Mouse (Mus musculus) hindbrain, embryonic 11.5 days (tissue): ENCODE measurements around the gene Gcn1l1. TPM values are rescaled to one million over a fixed set of nuclear protein-coding genes. Genes with fewer than 3 reads are reported as not detected.

Experiments
- ATAC-seq: fragments of 200-750 bp; cut with Nextera tagmentation; 2 replicates; pipeline ENCODE4 v1.8.0; 2017; ENCODE audit warnings: mild to moderate bottlenecking, moderate TSS enrichment, moderate library complexity; ENCODE audit not compliant: low FRiP score
- DNase-seq: peaks from one replicate; pipeline ENCODE4 v3.0.0-alpha.2; 2015; ENCODE audit warnings: low spot score
- H3K27ac ChIP-seq: fragments of 300-500 bp; sonication (generic); 2 replicates; pipeline ENCODE4 v1.5.1; 2014; ENCODE audit warnings: mild to moderate bottlenecking, low read depth, low read length
- H3K27me3 ChIP-seq: fragments of 300-500 bp; sonication (generic); 2 replicates; pipeline ENCODE4 v1.6.1; 2014; ENCODE audit warnings: mild to moderate bottlenecking, low read length, moderate library complexity, mixed read lengths; ENCODE audit not compliant: control insufficient read depth, insufficient read depth
- H3K36me3 ChIP-seq: fragments of 300-500 bp; sonication (generic); 2 replicates; pipeline ENCODE4 v1.6.1; 2014; ENCODE audit warnings: mild to moderate bottlenecking, low read length, moderate library complexity, mixed read lengths; ENCODE audit not compliant: control insufficient read depth, insufficient read depth
- H3K4me1 ChIP-seq: fragments of 300-500 bp; sonication (generic); replicated peaks from 2 replicates; pipeline ENCODE4 v1.6.1; 2014; ENCODE audit warnings: low read length, mixed read lengths; ENCODE audit not compliant: control insufficient read depth, insufficient read depth
- H3K4me2 ChIP-seq: fragments of 300-500 bp; sonication (generic); replicated peaks from 2 replicates; pipeline ENCODE4 v1.6.1; 2014; ENCODE audit warnings: mild to moderate bottlenecking, low read depth, low read length
- H3K4me3 ChIP-seq: fragments of 300-500 bp; sonication (generic); 2 replicates; pipeline ENCODE4 v1.5.1; 2014; ENCODE audit warnings: low read depth, low read length
- H3K9ac ChIP-seq: fragments of 300-500 bp; sonication (generic); 2 replicates; pipeline ENCODE4 v1.6.1; 2014; ENCODE audit warnings: low read depth, low read length
- H3K9me3 ChIP-seq: fragments of 300-500 bp; sonication (generic); 2 replicates; pipeline ENCODE4 v1.6.1; 2016; ENCODE audit warnings: low read length; ENCODE audit not compliant: control insufficient read depth
- WGBS: fragments of 180-500 bp; shearing (Covaris S2); extraction: QIAGEN DNeasy Blood & Tissue Kit; methylation state at CpG from one replicate; pipeline ENCODE4 v1.1.7; 2014; 5-methylcytosine and 5-hydroxymethylcytosine counted together
- polyA plus RNA-seq: library from polyadenylated mRNA; unstranded; fragments of >200 nt; fragmentation: Nextera tagmentation; extraction: Ambion mirVana; gene quantifications from 2 replicates; pipeline ENCODE4 v1.2.1, GENCODE M21; 2014

Gcn1l1 gene
- polyA plus RNA-seq, 1 experiment from 2014 or later, result 39.4 TPM

DNA sequence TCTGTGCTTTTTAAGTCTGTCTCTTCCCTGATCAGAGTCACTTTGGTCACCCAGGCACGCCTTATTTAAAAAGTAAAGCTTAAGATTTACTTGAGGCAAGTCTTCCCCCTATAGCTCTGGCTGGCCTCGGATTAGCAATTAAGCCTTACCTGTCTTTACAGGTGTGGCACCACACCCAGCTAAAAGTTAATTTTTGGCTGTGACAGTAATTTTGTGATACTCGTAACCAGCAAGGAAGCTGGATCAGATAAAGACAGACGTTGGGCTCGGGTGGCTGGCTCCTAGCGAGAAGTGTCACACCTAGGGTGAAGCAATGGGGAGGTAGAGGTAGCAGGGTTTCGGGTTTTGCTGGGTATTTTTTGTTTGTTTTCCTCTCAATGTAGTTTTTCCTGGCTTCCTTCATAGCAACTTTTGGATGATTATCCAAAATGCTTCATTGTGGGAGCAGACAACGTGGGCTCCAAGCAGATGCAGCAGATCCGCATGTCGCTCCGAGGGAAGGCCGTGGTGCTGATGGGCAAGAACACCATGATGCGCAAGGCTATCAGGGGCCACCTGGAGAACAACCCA lies 4.6 kb upstream of the Gcn1l1 start:
- Histone ChIP-seq H3K27ac (no peak overlapping the region), H3K27me3 (no peaks in the 10 kb centered on the region), H3K36me3 (peaks cover 10% of the 10 kb centered on the region; the same call in 1 of the 2 replicates), H3K4me3 (peak overlapping the region; percentile 80), H3K4me2 (peak overlapping the region; percentile 68), H3K4me1 (peaks cover 4% of the 10 kb centered on the region; the same call in 1 of the 2 replicates), H3K9me3 (no peaks in the 10 kb centered on the region), H3K9ac (peak overlapping the region; percentile 86)
- DNase-seq (no peak), ATAC-seq (no peak)
- WGBS, result 41% methylated on average over 13 of the region's 13 CpGs

- Histone ChIP-seq H3K9ac (no peak overlapping the region), H3K4me1 (peaks cover 9% of the 10 kb centered on the region; the same call in 1 of the 2 replicates), H3K9me3 (no peaks in the 10 kb centered on the region), H3K27me3 (no peaks in the 10 kb centered on the region), H3K27ac (no peak overlapping the region), H3K36me3 (peaks cover 10% of the 10 kb centered on the region; the same call in 1 of the 2 replicates), H3K4me3 (no peak overlapping the region), H3K4me2 (no peak overlapping the region; the same call in 1 of the 2 replicates)
- ATAC-seq (no peak), DNase-seq (no peak)
- WGBS, result 47% methylated on average over 5 of the region's 5 CpGs
Observed at GRCm38 (mm10) chr5:115563771-115564585, 1.1 kb upstream of the Gcn1l1 start.

DNA sequence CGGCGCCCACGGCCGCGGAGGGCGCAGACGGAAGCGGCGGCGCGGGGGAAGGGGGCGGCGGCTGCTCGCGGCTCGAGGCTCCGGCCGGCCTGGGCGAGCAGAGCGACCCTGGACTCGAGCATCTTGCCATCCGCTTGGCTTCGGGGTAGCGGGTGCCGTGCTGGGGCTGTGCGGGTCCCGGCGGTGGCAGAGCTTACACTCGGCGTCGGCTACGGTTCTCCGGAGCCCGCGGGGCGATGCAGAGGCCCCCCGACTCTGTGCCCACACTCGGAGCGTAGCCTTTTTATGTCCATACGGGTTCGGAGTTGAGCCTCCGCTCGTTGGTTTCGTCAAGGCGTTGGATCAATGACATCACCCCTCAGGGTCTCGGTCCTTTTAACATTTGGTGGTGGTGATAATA lies 349 bp downstream of the Gcn1l1 start:
- DNase-seq, result peak; percentile 47
- WGBS, result under 1% methylated on average over 28 of the region's 46 CpGs

DNA sequence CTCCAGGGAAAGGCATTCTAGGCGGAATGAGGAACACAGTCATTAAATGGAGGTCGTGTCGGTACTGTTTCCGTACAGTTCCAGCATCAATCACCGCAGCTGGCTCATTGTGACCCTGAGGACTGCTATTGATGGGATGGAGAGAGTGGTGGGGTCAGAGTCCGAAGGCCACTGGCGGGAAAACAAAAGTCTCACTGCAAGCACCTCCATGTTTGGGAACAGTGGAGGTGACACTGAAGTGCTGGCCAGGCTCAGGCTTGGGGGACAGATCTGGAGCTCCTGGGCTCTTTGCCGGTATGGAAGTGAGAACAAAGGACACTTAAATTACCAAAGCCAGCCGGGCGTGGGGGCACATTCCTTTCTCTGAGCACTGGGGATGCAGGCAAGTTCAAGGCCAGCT lies 3.6 kb downstream of the Gcn1l1 start:
- DNase-seq, result no peak
- Histone ChIP-seq H3K4me3 (no peak overlapping the region), H3K9me3 (no peaks in the 10 kb centered on the region), H3K4me2 (no peak overlapping the region), H3K9ac (no peak overlapping the region), H3K27me3 (no peaks in the 10 kb centered on the region), H3K4me1 (0 out of 2 replicates have a peak, but pooled peaks cover 5% of the 10 kb centered on the region), H3K27ac (no peak overlapping the region), H3K36me3 (0 out of 2 replicates have a peak, but pooled peaks cover 4% of the 10 kb centered on the region)
- WGBS, result 61% methylated on average over 10 of the region's 10 CpGs
- no peak for ATAC-seq

More for the DNA sequence above, 349 bp downstream of the Gcn1l1 start:
- Histone ChIP-seq H3K27me3 (no peaks in the 10 kb centered on the region), H3K4me2 (peak overlapping the region; percentile 81), H3K4me1 (peaks cover 7% of the 10 kb centered on the region; the same call in 1 of the 2 replicates), H3K27ac (peak overlapping the region; percentile 77), H3K9ac (peak overlapping the region; percentile 94), H3K36me3 (peaks cover 10% of the 10 kb centered on the region; the same call in 1 of the 2 replicates), H3K9me3 (no peaks in the 10 kb centered on the region), H3K4me3 (peak overlapping the region; percentile 97)
- ATAC-seq, result peak; percentile 51; the same call in 1 of the 2 replicates

GRCm38 (mm10) chr5:115569308-115569707 lies 4.3 kb downstream of the Gcn1l1 start:
- WGBS, result 81% methylated on average over 11 of the region's 11 CpGs
- ATAC-seq (no peak), DNase-seq (no peak)
- no peak overlapping the region for H3K4me3 ChIP-seq
- 0 out of 2 replicates have a peak, but pooled peaks cover 5% of the 10 kb centered on the region for H3K4me1 ChIP-seq
- H3K36me3 ChIP-seq, result 0 out of 2 replicates have a peak, but pooled peaks cover 4% of the 10 kb centered on the region
- H3K4me2 ChIP-seq, result no peak overlapping the region
- no peak overlapping the region for H3K9ac ChIP-seq
- H3K9me3 ChIP-seq, result no peaks in the 10 kb centered on the region
- no peaks in the 10 kb centered on the region for H3K27me3 ChIP-seq
- H3K27ac ChIP-seq, result peak overlapping the region; percentile 17; the same call in 1 of the 2 replicates

DNA sequence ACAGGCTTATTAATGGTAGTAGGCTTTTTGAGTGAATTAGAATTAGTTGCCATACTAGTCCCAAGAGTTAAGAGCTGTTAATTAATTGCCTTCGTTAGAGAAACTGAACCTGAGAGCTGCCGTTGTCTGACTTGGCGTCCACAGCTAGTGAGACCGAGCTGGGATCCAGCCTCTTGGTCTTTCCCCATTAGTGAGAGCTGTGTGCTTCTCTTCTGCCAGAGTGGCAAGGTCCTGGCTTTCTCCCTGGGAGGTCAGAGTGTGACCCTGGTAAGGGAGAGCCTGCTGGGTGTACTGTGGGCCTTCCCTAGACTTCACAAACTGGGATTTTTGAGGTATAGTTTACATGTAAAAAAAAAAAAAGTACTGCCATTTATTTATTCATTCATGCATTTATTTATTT lies 4.7 kb downstream of the Gcn1l1 start:
- Histone ChIP-seq H3K4me2 (no peak overlapping the region), H3K4me1 (0 out of 2 replicates have a peak, but pooled peaks cover 5% of the 10 kb centered on the region), H3K36me3 (0 out of 2 replicates have a peak, but pooled peaks cover 4% of the 10 kb centered on the region), H3K4me3 (no peak overlapping the region), H3K9me3 (no peaks in the 10 kb centered on the region), H3K9ac (no peak overlapping the region), H3K27me3 (no peaks in the 10 kb centered on the region), H3K27ac (no peak overlapping the region)
- DNase-seq, result no peak
- 92% methylated on average over 4 of the region's 4 CpGs for WGBS
- ATAC-seq, result no peak

DNA sequence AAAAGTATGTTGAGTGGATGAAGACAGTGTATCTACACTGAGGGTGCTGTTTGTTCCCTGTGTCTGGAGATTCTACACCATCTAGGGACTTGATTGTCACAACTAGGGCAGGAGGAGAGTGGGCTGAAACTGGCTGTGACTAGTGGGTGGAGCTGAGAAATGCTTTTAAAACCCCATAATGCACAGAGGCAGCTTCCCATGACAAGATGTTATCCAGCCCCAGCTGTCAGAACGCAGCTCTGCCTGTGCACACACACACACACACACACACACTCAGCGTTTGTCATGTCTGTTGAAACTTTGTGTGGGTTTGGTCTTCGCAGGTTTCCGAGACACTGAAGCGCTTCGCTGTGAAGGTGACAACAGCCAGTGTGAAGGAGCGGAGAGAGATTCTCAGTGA lies 6.0 kb downstream of the Gcn1l1 start:
- WGBS, result 99% methylated on average over 7 of the region's 7 CpGs
- H3K36me3 ChIP-seq, result peaks cover 8% of the 10 kb centered on the region; the same call in 1 of the 2 replicates
- H3K4me1 ChIP-seq, result 0 out of 2 replicates have a peak, but pooled peaks cover 2% of the 10 kb centered on the region
- DNase-seq (no peak), ATAC-seq (no peak)
- H3K9me3 ChIP-seq, result no peaks in the 10 kb centered on the region
- no peak overlapping the region for H3K4me3 ChIP-seq
- H3K27me3 ChIP-seq, result no peaks in the 10 kb centered on the region
- H3K4me2 ChIP-seq, result no peak overlapping the region
- H3K9ac ChIP-seq, result no peak overlapping the region
- no peak overlapping the region for H3K27ac ChIP-seq

DNA sequence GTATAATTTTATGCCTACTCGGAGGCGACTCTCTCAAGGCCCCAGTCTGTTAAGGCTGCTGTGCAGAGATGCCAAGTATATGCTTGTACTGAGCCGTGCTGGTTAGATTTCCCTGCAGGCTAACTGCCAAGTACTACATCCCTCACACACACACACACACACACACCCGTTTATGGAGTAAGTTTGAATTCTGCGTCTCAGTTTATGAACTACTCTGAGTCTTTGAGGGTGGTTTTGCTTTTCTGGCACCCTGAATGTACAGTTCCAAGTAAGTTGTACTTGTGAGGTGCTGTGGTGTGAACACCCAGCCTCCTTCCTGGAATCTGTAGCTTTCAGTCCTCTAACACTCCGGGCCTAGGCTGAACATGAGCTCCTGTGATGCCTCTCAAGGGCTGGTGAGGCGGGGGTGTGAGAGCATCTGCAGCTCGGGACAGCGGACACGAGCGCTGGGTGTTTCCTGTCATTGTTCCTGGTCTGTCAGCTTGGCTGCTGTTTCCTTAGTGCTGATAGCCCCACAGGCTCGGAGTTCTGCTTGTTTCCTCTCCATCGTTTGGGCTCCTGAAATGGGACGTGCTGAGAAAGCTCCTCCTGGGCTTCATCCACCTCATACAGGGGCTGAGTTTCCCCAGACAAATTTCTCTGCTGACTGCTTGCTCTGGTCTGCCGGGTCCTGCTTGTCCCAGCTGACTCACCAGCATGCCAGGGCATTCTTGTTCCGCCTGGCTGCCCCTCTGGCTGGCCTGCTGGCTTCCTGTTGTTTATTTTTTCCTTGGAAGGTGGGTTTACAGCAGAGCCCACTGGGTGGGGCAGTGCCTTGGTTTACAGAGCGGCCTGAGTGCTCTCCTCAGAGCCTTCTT lies 7.9 kb downstream of the Gcn1l1 start:
- no peaks in the 10 kb centered on the region for H3K4me1 ChIP-seq
- H3K4me2 ChIP-seq, result no peak overlapping the region
- DNase-seq, result no peak
- no peak for ATAC-seq
- H3K9me3 ChIP-seq, result no peaks in the 10 kb centered on the region
- no peak overlapping the region for H3K27ac ChIP-seq
- peaks cover 13% of the 10 kb centered on the region; the same call in 1 of the 2 replicates for H3K36me3 ChIP-seq
- H3K9ac ChIP-seq, result no peak overlapping the region
- WGBS, result 69% methylated on average over 17 of the region's 17 CpGs
- H3K27me3 ChIP-seq, result no peaks in the 10 kb centered on the region
- no peak overlapping the region for H3K4me3 ChIP-seq
